Mouse (Mus musculus) erythroblast, embryonic 14.5 days (primary cell): ENCODE measurements around the gene Wdr91. TPM values are rescaled to one million over a fixed set of nuclear protein-coding genes. Genes with fewer than 3 reads are reported as not detected.

Source experiments
- H3K27me3 ChIP-seq: 2 replicates; pipeline ENCODE4 v1.6.1; 2012; ENCODE audit warnings: inconsistent platforms; ENCODE audit not compliant: control insufficient read depth
- H3K36me3 ChIP-seq: 2 replicates; pipeline ENCODE4 v1.6.1; 2012; ENCODE audit warnings: mild to moderate bottlenecking, inconsistent platforms; ENCODE audit not compliant: control insufficient read depth
- H3K4me1 ChIP-seq: 2 replicates; pipeline ENCODE4 v1.6.1; 2012; ENCODE audit warnings: inconsistent platforms; ENCODE audit not compliant: control insufficient read depth
- H3K4me3 ChIP-seq: replicated peaks from 2 replicates; pipeline ENCODE3; 2012; ENCODE audit warnings: moderate library complexity, mild to moderate bottlenecking, inconsistent platforms
- H3K9me3 ChIP-seq: 2 replicates; pipeline ENCODE4 v1.6.1; 2012; ENCODE audit warnings: low read length, inconsistent platforms, mixed read lengths; ENCODE audit not compliant: control insufficient read depth
- GATA1 ChIP-seq: IDR thresholded peaks from 2 replicates; pipeline ENCODE4 v1.6.1; 2012; ENCODE audit warnings: low read length, inconsistent platforms, mixed read lengths
- TAL1 ChIP-seq: IDR thresholded peaks from 3 replicates; pipeline ENCODE4 v1.6.1; 2012; ENCODE audit warnings: low read length, inconsistent platforms, mixed read lengths
- polyA plus RNA-seq: library from polyadenylated mRNA; stranded (reverse); fragments of >175 nt; gene quantifications from 2 replicates; pipeline ENCODE4 v1.2.3, GENCODE M21; 2012

The Wdr91 gene
- polyA plus RNA-seq, 1 experiment = 7.5 TPM

GRCm38 (mm10) chr6:34943499-34943898 lies 32.8 kb upstream of the Wdr91 start:
- no peak for TF ChIP-seq GATA1
- no peak for TF ChIP-seq TAL1
- peaks cover 2% of the 10 kb centered on the region; the same call in 1 of the 2 replicates for H3K27me3 ChIP-seq
- H3K4me1 ChIP-seq = peaks cover under 1% of the 10 kb centered on the region
- no peaks in the 10 kb centered on the region for H3K36me3 ChIP-seq
- no peak overlapping the region for H3K4me3 ChIP-seq
- H3K9me3 ChIP-seq = no peaks in the 10 kb centered on the region

- no peaks in the 10 kb centered on the region for H3K4me1 ChIP-seq
- TF ChIP-seq GATA1 (no peak), TAL1 (no peak)
- no peaks in the 10 kb centered on the region for H3K27me3 ChIP-seq
- no peaks in the 10 kb centered on the region for H3K36me3 ChIP-seq
- H3K4me3 ChIP-seq = no peak overlapping the region
- H3K9me3 ChIP-seq = no peaks in the 10 kb centered on the region
Observed at GRCm38 (mm10) chr6:34942446-34942845, 31.8 kb upstream of the Wdr91 start.

- H3K27me3 ChIP-seq = no peaks in the 10 kb centered on the region
- H3K36me3 ChIP-seq = no peaks in the 10 kb centered on the region
- H3K9me3 ChIP-seq = no peaks in the 10 kb centered on the region
- TF ChIP-seq TAL1 (no peak), GATA1 (no peak)
- H3K4me1 ChIP-seq = no peaks in the 10 kb centered on the region
- no peak overlapping the region for H3K4me3 ChIP-seq
Observed at GRCm38 (mm10) chr6:34941496-34941895, 30.8 kb upstream of the Wdr91 start.

GRCm38 (mm10) chr6:34939451-34939850 lies 28.8 kb upstream of the Wdr91 start:
- no peak for TF ChIP-seq GATA1
- TF ChIP-seq TAL1 = no peak
- Histone ChIP-seq H3K9me3 (no peaks in the 10 kb centered on the region), H3K4me3 (no peak overlapping the region), H3K4me1 (no peaks in the 10 kb centered on the region), H3K27me3 (no peaks in the 10 kb centered on the region), H3K36me3 (no peaks in the 10 kb centered on the region)

GRCm38 (mm10) chr6:34938929-34939325 lies 28.3 kb upstream of the Wdr91 start:
- Histone ChIP-seq H3K36me3 (no peaks in the 10 kb centered on the region), H3K9me3 (no peaks in the 10 kb centered on the region), H3K4me1 (no peaks in the 10 kb centered on the region), H3K27me3 (no peaks in the 10 kb centered on the region), H3K4me3 (no peak overlapping the region)
- TF ChIP-seq GATA1 (no peak), TAL1 (no peak)

GRCm38 (mm10) chr6:34938280-34938928 lies 27.7 kb upstream of the Wdr91 start:
- TF ChIP-seq GATA1 = no peak
- no peak for TF ChIP-seq TAL1
- H3K9me3 ChIP-seq = no peaks in the 10 kb centered on the region
- H3K36me3 ChIP-seq = no peaks in the 10 kb centered on the region
- no peak overlapping the region for H3K4me3 ChIP-seq
- no peaks in the 10 kb centered on the region for H3K4me1 ChIP-seq
- H3K27me3 ChIP-seq = no peaks in the 10 kb centered on the region

- Histone ChIP-seq H3K4me3 (no peak overlapping the region), H3K36me3 (no peaks in the 10 kb centered on the region), H3K9me3 (no peaks in the 10 kb centered on the region), H3K27me3 (no peaks in the 10 kb centered on the region), H3K4me1 (no peaks in the 10 kb centered on the region)
- TF ChIP-seq GATA1 (no peak), TAL1 (no peak)
Observed at GRCm38 (mm10) chr6:34936743-34937142, 26.1 kb upstream of the Wdr91 start.

GRCm38 (mm10) chr6:34932633-34933032 lies 22.0 kb upstream of the Wdr91 start:
- no peak overlapping the region for H3K4me3 ChIP-seq
- TF ChIP-seq GATA1 (no peak), TAL1 (no peak)
- H3K36me3 ChIP-seq = no peaks in the 10 kb centered on the region
- H3K9me3 ChIP-seq = no peaks in the 10 kb centered on the region
- H3K4me1 ChIP-seq = no peaks in the 10 kb centered on the region
- H3K27me3 ChIP-seq = no peaks in the 10 kb centered on the region

- no peaks in the 10 kb centered on the region for H3K9me3 ChIP-seq
- no peaks in the 10 kb centered on the region for H3K27me3 ChIP-seq
- H3K4me1 ChIP-seq = 0 out of 2 replicates have a peak, but pooled peaks cover 2% of the 10 kb centered on the region
- TF ChIP-seq GATA1 = no peak
- TF ChIP-seq TAL1 = no peak
- H3K4me3 ChIP-seq = no peak overlapping the region
- H3K36me3 ChIP-seq = no peaks in the 10 kb centered on the region
Observed at GRCm38 (mm10) chr6:34927594-34927993, 16.9 kb upstream of the Wdr91 start.

- Histone ChIP-seq H3K9me3 (no peaks in the 10 kb centered on the region), H3K4me3 (no peak overlapping the region), H3K27me3 (no peaks in the 10 kb centered on the region), H3K4me1 (0 out of 2 replicates have a peak, but pooled peaks cover 2% of the 10 kb centered on the region), H3K36me3 (no peaks in the 10 kb centered on the region)
- TF ChIP-seq TAL1 = no peak
- TF ChIP-seq GATA1 = no peak
Observed at GRCm38 (mm10) chr6:34927156-34927555, 16.5 kb upstream of the Wdr91 start.
